In the genomic region with DNA sequence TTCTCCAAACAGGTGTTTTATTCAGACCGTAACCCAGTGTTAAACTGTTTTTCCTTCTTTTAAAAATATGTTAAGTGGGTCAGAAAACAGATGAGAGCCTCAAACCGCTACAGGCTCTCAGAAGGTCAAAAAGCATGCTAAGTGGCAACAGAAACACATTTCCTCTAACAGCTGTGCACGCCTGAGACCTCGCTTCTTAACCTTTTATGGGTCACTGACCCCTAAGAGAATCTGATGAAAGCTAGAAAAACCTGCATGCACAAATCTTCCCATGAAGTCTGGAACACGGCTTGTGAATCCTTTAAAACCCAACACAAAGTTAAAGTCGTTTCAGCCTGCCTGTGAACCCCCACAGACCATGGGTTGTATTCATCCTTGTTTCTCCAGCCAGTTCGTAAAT, we compare ENCODE assay signal across 16 mouse cellular contexts.
"Had no signal": no experiment of that assay in that cellular context is flagged by ENCODE, and none has a peak within 500 bp of the region (broad histone marks: within the 10 kb centered on the region; RNA-seq: fewer than 3 reads in every experiment).

No protein-coding gene starts in this region.

- H3K27ac ChIP-seq: midbrain, embryonic 13.5 days; midbrain, embryonic 15.5 days; neural tube, embryonic 12.5 days had no signal

- H3K9ac ChIP-seq: lung, embryonic 14.5 days; midbrain, embryonic 13.5 days; midbrain, embryonic 15.5 days; neural tube, embryonic 12.5 days had no signal

- H3K4me3 ChIP-seq: midbrain, embryonic 13.5 days; midbrain, embryonic 15.5 days; neural tube, embryonic 12.5 days had no signal

- ATAC-seq: midbrain, embryonic 13.5 days; midbrain, embryonic 15.5 days had no signal

- H3K4me2 ChIP-seq: lung, embryonic 14.5 days; midbrain, embryonic 11.5 days; midbrain, embryonic 13.5 days; midbrain, embryonic 15.5 days; neural tube, embryonic 12.5 days had no signal

- H3K36me3 ChIP-seq: midbrain, embryonic 13.5 days; midbrain, embryonic 15.5 days; neural tube, embryonic 12.5 days had no signal

- H3K27me3 ChIP-seq: midbrain, embryonic 15.5 days; neural tube, embryonic 12.5 days had no signal

- H3K9me3 ChIP-seq: midbrain, embryonic 13.5 days; midbrain, embryonic 15.5 days; neural tube, embryonic 12.5 days had no signal

- DNase-seq: lung, adult 18-20 months; lung, embryonic 14.5 days; lung, postnatal 10 days; lung, postnatal 4 days; retina, postnatal 1 day; right cerebral cortex, adult 18-20 months; right cerebral cortex, postnatal 25 days; right cerebral cortex, postnatal 4 days; spleen, adult 18-20 months; thymus, adult 18-20 months; thymus, postnatal 14 days; thymus, postnatal 36 days had no signal
